Mouse (Mus musculus) liver, embryonic 14.5 days (tissue): ENCODE measurements around the gene Slc38a8.

Experiments used
- CTCF ChIP-seq: IDR thresholded peaks from 2 replicates; pipeline ENCODE4 v1.5.1; 2016; ENCODE audit warnings: antibody characterized with exemption, low read depth, control low read depth
- EP300 ChIP-seq: IDR thresholded peaks from 2 replicates; pipeline ENCODE4 v1.6.1; 2016; ENCODE audit warnings: antibody characterized with exemption, low read depth

GRCm38 (mm10) chr8:119466105-119466504, 35.4 kb downstream of the Slc38a8 start:
- TF ChIP-seq CTCF (no peak), EP300 (no peak)
